Mouse (Mus musculus) lung, embryonic 16.5 days (tissue): ENCODE data around the gene Shroom3. TPM values are rescaled to one million over a fixed set of nuclear protein-coding genes. Genes with fewer than 3 reads are reported as not detected.

ENCODE experiments used
- ATAC-seq: fragments of 200-750 bp; cut with Nextera tagmentation; 2 replicates; pipeline ENCODE4 v1.8.0; 2017; ENCODE audit warnings: low read depth, mild to moderate bottlenecking, moderate library complexity
- H3K27ac ChIP-seq: fragments of 300-500 bp; sonication (generic); 2 replicates; pipeline ENCODE4 v1.5.1; 2014; ENCODE audit warnings: mild to moderate bottlenecking, control low read depth, low read length
- H3K27me3 ChIP-seq: fragments of 300-500 bp; sonication (generic); 2 replicates; pipeline ENCODE4 v1.6.1; 2014; ENCODE audit warnings: low read depth, low read length, mixed read lengths; ENCODE audit not compliant: control insufficient read depth, insufficient read depth
- H3K36me3 ChIP-seq: fragments of 300-500 bp; sonication (generic); 2 replicates; pipeline ENCODE4 v1.6.1; 2014; ENCODE audit warnings: low read length; ENCODE audit not compliant: control insufficient read depth, insufficient read depth
- H3K4me1 ChIP-seq: fragments of 300-500 bp; sonication (generic); replicated peaks from 2 replicates; pipeline ENCODE4 v1.6.1; 2014; ENCODE audit warnings: low read length, mixed read lengths; ENCODE audit not compliant: control insufficient read depth, insufficient read depth
- H3K4me2 ChIP-seq: fragments of 300-500 bp; sonication (generic); 2 replicates; pipeline ENCODE4 v1.6.1; 2014; ENCODE audit warnings: low read depth, low read length, control low read depth
- H3K4me3 ChIP-seq: fragments of 300-500 bp; sonication (generic); 2 replicates; pipeline ENCODE4 v1.5.1; 2014; ENCODE audit warnings: mild to moderate bottlenecking, low read length, control low read depth
- H3K9ac ChIP-seq: fragments of 300-500 bp; sonication (generic); 2 replicates; pipeline ENCODE4 v1.6.1; 2014; ENCODE audit warnings: low read length, control low read depth
- H3K9me3 ChIP-seq: fragments of 300-500 bp; sonication (generic); 2 replicates; pipeline ENCODE4 v1.6.1; 2016; ENCODE audit warnings: low read length; ENCODE audit not compliant: control insufficient read depth
- WGBS: fragments of 180-500 bp; shearing (Covaris S2); extraction: QIAGEN DNeasy Blood & Tissue Kit; methylation state at CpG from one replicate; pipeline ENCODE4 v1.1.7; 2014; 5-methylcytosine and 5-hydroxymethylcytosine counted together
- polyA plus RNA-seq: library from polyadenylated mRNA; unstranded; fragments of >200 nt; fragmentation: Nextera tagmentation; extraction: Ambion mirVana; gene quantifications from 2 replicates; pipeline ENCODE4 v1.2.1, GENCODE M21; 2015

Gene Shroom3
- polyA plus RNA-seq, 1 experiment from 2014 or later, result 4.0 TPM

GRCm38 (mm10) chr5:92877104-92877503 is 193.9 kb downstream of the Shroom3 start:
- no peaks in the 10 kb centered on the region for H3K27me3 ChIP-seq
- H3K4me3 ChIP-seq, result no peak overlapping the region
- H3K36me3 ChIP-seq, result no peaks in the 10 kb centered on the region
- H3K9me3 ChIP-seq, result no peaks in the 10 kb centered on the region
- no peak overlapping the region for H3K4me2 ChIP-seq
- 0 out of 2 replicates have a peak, but pooled peaks cover 3% of the 10 kb centered on the region for H3K4me1 ChIP-seq
- ATAC-seq, result no peak
- no peak overlapping the region for H3K27ac ChIP-seq
- 71% methylated on average over 3 of the region's 3 CpGs for WGBS
- H3K9ac ChIP-seq, result no peak overlapping the region

GRCm38 (mm10) chr5:92880393-92880792 is 197.2 kb downstream of the Shroom3 start:
- peak; percentile 79 for ATAC-seq
- Histone ChIP-seq H3K27ac (peak overlapping the region; percentile 39; the same call in 1 of the 2 replicates), H3K9ac (no peak overlapping the region), H3K4me3 (no peak overlapping the region), H3K27me3 (no peaks in the 10 kb centered on the region), H3K9me3 (no peaks in the 10 kb centered on the region), H3K36me3 (no peaks in the 10 kb centered on the region), H3K4me2 (no peak overlapping the region), H3K4me1 (0 out of 2 replicates have a peak, but pooled peaks cover 3% of the 10 kb centered on the region)
- WGBS, result 55% methylated on average over 2 of the region's 2 CpGs

- no peak overlapping the region for H3K27ac ChIP-seq
- H3K9me3 ChIP-seq, result no peaks in the 10 kb centered on the region
- WGBS, result 27% methylated on average over 4 of the region's 4 CpGs
- no peak overlapping the region for H3K9ac ChIP-seq
- H3K4me2 ChIP-seq, result no peak overlapping the region
- peaks cover 6% of the 10 kb centered on the region for H3K4me1 ChIP-seq
- no peak overlapping the region for H3K4me3 ChIP-seq
- H3K27me3 ChIP-seq, result no peaks in the 10 kb centered on the region
- ATAC-seq, result no peak
- H3K36me3 ChIP-seq, result no peaks in the 10 kb centered on the region
Measured at GRCm38 (mm10) chr5:92880893-92881292, 197.7 kb downstream of the Shroom3 start.

- Histone ChIP-seq H3K27ac (peak overlapping the region; percentile 56), H3K27me3 (no peaks in the 10 kb centered on the region), H3K4me1 (peaks cover 34% of the 10 kb centered on the region), H3K9me3 (no peaks in the 10 kb centered on the region), H3K4me2 (no peak overlapping the region), H3K9ac (no peak overlapping the region), H3K36me3 (no peaks in the 10 kb centered on the region), H3K4me3 (no peak overlapping the region)
- 41% methylated on average over 4 of the region's 4 CpGs for WGBS
- peak; percentile 51 for ATAC-seq
Measured at GRCm38 (mm10) chr5:92886141-92886540, 202.9 kb downstream of the Shroom3 start.

GRCm38 (mm10) chr5:92887501-92887900 is 204.3 kb downstream of the Shroom3 start:
- Histone ChIP-seq H3K36me3 (no peaks in the 10 kb centered on the region), H3K9ac (no peak overlapping the region), H3K27ac (peak overlapping the region; percentile 77), H3K4me3 (no peak overlapping the region), H3K9me3 (no peaks in the 10 kb centered on the region), H3K4me1 (peaks cover 34% of the 10 kb centered on the region), H3K27me3 (no peaks in the 10 kb centered on the region), H3K4me2 (no peak overlapping the region)
- ATAC-seq, result peak; percentile 9; the same call in 1 of the 2 replicates
- 38% methylated on average over 3 of the region's 3 CpGs for WGBS

- Histone ChIP-seq H3K36me3 (no peaks in the 10 kb centered on the region), H3K4me3 (no peak overlapping the region), H3K4me2 (no peak overlapping the region), H3K9ac (no peak overlapping the region), H3K27ac (no peak overlapping the region), H3K27me3 (no peaks in the 10 kb centered on the region), H3K9me3 (no peaks in the 10 kb centered on the region), H3K4me1 (peaks cover 37% of the 10 kb centered on the region)
- ATAC-seq, result no peak
- WGBS, result 42% methylated on average over 8 of the region's 8 CpGs
Measured at GRCm38 (mm10) chr5:92888628-92889241, 205.5 kb downstream of the Shroom3 start.

- Histone ChIP-seq H3K9me3 (no peaks in the 10 kb centered on the region), H3K4me1 (peaks cover 36% of the 10 kb centered on the region), H3K27ac (no peak overlapping the region), H3K36me3 (no peaks in the 10 kb centered on the region), H3K9ac (no peak overlapping the region), H3K4me2 (no peak overlapping the region), H3K4me3 (no peak overlapping the region), H3K27me3 (no peaks in the 10 kb centered on the region)
- WGBS, result 52% methylated on average over 5 of the region's 5 CpGs
- ATAC-seq, result peak; percentile 58
Measured at GRCm38 (mm10) chr5:92890902-92891301, 207.7 kb downstream of the Shroom3 start.

GRCm38 (mm10) chr5:92893284-92893683 is 210.0 kb downstream of the Shroom3 start:
- no peaks in the 10 kb centered on the region for H3K36me3 ChIP-seq
- no peak overlapping the region for H3K4me3 ChIP-seq
- no peak for ATAC-seq
- H3K9ac ChIP-seq, result no peak overlapping the region
- H3K4me1 ChIP-seq, result peaks cover 29% of the 10 kb centered on the region
- no peak overlapping the region for H3K27ac ChIP-seq
- H3K27me3 ChIP-seq, result no peaks in the 10 kb centered on the region
- 36% methylated on average over 4 of the region's 4 CpGs for WGBS
- H3K9me3 ChIP-seq, result no peaks in the 10 kb centered on the region
- no peak overlapping the region for H3K4me2 ChIP-seq

GRCm38 (mm10) chr5:92893711-92894110 is 210.5 kb downstream of the Shroom3 start:
- H3K27me3 ChIP-seq, result no peaks in the 10 kb centered on the region
- ATAC-seq, result no peak
- no peaks in the 10 kb centered on the region for H3K9me3 ChIP-seq
- 21% methylated on average over 1 of the region's 1 CpGs for WGBS
- H3K36me3 ChIP-seq, result no peaks in the 10 kb centered on the region
- peaks cover 31% of the 10 kb centered on the region for H3K4me1 ChIP-seq
- no peak overlapping the region for H3K27ac ChIP-seq
- H3K4me3 ChIP-seq, result no peak overlapping the region
- no peak overlapping the region for H3K9ac ChIP-seq
- H3K4me2 ChIP-seq, result no peak overlapping the region
